ENCODE assay signal across 8 mouse cellular contexts in the genomic region with DNA sequence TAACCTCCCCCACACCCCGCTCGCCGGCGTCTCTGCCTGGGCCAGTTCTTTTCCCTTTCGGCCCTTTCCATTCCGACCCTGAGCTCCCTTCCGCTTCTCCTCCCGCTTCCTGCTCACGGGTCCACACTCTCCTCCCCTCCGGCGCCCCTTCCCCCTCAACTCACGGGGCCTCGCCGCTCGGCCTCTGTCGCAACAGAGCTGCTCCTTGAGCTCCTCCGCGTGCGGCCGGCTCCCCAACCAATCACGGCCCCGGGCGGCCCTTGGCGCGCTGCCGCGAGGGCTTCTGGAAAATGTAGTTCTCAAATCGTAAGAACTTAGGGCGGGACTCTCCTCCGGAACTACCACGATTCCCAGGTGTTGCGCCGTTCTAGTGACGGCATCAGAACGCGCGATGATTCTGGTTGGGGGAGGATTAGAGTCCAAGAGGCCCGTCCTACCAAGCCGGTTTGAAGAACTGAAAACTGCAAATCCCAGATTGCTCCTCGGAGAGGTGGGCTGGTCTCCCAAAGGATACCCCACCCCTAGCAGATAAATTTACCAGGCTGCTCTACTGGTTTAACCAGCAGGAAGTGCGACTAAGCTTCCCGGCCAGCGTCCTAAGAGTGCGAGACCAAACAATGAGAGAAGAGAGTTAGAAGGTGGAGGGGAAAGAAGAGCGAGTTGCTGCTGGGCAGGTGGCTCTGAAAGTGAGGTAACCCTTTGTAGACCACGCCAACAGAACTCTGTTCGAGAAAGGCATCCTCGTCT. TPM values are rescaled to one million over a fixed set of nuclear protein-coding genes. Genes with fewer than 3 reads are reported as not detected.
DNase-seq lines count a peak whose midpoint lies in the region; ATAC-seq and TF ChIP-seq lines count a peak whose summit lies in the region.

Abcf2 (minus strand) TSS at position 285 of the 747 bp plus-strand sequence.

- peak; percentile 97 for ATAC-seq in forebrain, embryonic 12.5 days (ENCODE audit: low FRiP score)
- ATAC-seq in heart, postnatal 0 days (ENCODE audit: insufficient read depth, low read depth): peak; percentile 92
- peak; percentile 94 for ATAC-seq in liver, embryonic 16.5 days (ENCODE audit: low read depth)
- peak; percentile 96 for ATAC-seq in neural tube, embryonic 13.5 days (ENCODE audit: low read depth)

- peak within 1 kb of the TSS; percentile 82 for H3K27ac ChIP-seq in forebrain, embryonic 12.5 days
- peak within 1 kb of the TSS; percentile 86 for H3K27ac ChIP-seq in heart, postnatal 0 days (ENCODE audit: low read depth)
- peak within 1 kb of the TSS; percentile 67 for H3K27ac ChIP-seq in liver, embryonic 16.5 days (ENCODE audit: low read length)
- peak within 1 kb of the TSS; percentile 74 for H3K27ac ChIP-seq in neural tube, embryonic 13.5 days (replicated peaks)
- peak within 1 kb of the TSS; percentile 84 for H3K27ac ChIP-seq in testis, adult 2 months (ENCODE audit: control insufficient read depth, insufficient read depth, low read depth, low read length)

- H3K9ac ChIP-seq in forebrain, embryonic 12.5 days: peak within 1 kb of the TSS; percentile 74
- H3K9ac ChIP-seq in heart, postnatal 0 days (replicated peaks; ENCODE audit: low read depth, low read length): peak within 1 kb of the TSS; percentile 66
- H3K9ac ChIP-seq in liver, embryonic 16.5 days (ENCODE audit: low read depth, low read length): peak within 1 kb of the TSS; percentile 86
- H3K9ac ChIP-seq in neural tube, embryonic 13.5 days: peak within 1 kb of the TSS; percentile 74

- peaks cover 37% of the 10 kb centered on the region for H3K4me1 ChIP-seq in E14TG2a.4 (replicated peaks; ENCODE audit: low read depth, low read length)
- peaks cover 17% of the 10 kb centered on the region for H3K4me1 ChIP-seq in forebrain, embryonic 12.5 days
- peaks cover 12% of the 10 kb centered on the region; the same call in 1 of the 2 replicates for H3K4me1 ChIP-seq in heart, postnatal 0 days (ENCODE audit: control insufficient read depth, insufficient read depth)
- peaks cover 14% of the 10 kb centered on the region; the same call in 1 of the 2 replicates for H3K4me1 ChIP-seq in liver, embryonic 16.5 days (ENCODE audit: control insufficient read depth, low read depth, low read length)
- H3K4me1 ChIP-seq in neural tube, embryonic 13.5 days (replicated peaks): peaks cover 24% of the 10 kb centered on the region
- peaks cover 8% of the 10 kb centered on the region for H3K4me1 ChIP-seq in testis, adult 2 months (ENCODE audit: control insufficient read depth, insufficient read depth, low read length)

- peak; percentile 100 for DNase-seq in c-Kit-positive CD71-positive TER-119-positive erythroid progenitor cells, embryonic 14.5 days (ENCODE audit: low spot score)
- peak; percentile 99 for DNase-seq in heart, postnatal 0 days (ENCODE audit: low spot score)
- DNase-seq in kidney, postnatal 4 days: peak; percentile 100

- peaks cover 40% of the 10 kb centered on the region for H3K36me3 ChIP-seq in E14TG2a.4 (ENCODE audit: insufficient read depth, low read length)
- H3K36me3 ChIP-seq in forebrain, embryonic 12.5 days (replicated peaks): peaks cover 31% of the 10 kb centered on the region
- peaks cover 28% of the 10 kb centered on the region for H3K36me3 ChIP-seq in heart, postnatal 0 days (replicated peaks; ENCODE audit: control insufficient read depth, insufficient read depth, low read length)
- peaks cover 10% of the 10 kb centered on the region for H3K36me3 ChIP-seq in liver, embryonic 16.5 days (ENCODE audit: control insufficient read depth, insufficient read depth)
- H3K36me3 ChIP-seq in neural tube, embryonic 13.5 days: peaks cover 29% of the 10 kb centered on the region
- no peaks in the 10 kb centered on the region; the same call in 1 of the 2 replicates for H3K36me3 ChIP-seq in testis, adult 2 months (ENCODE audit: control insufficient read depth, insufficient read depth, low read length)

- peak within 1 kb of the TSS; percentile 97 for H3K4me3 ChIP-seq in E14TG2a.4 (replicated peaks; ENCODE audit: low read length)
- peak within 1 kb of the TSS; percentile 79 for H3K4me3 ChIP-seq in forebrain, embryonic 12.5 days (replicated peaks)
- H3K4me3 ChIP-seq in heart, postnatal 0 days (ENCODE audit: low read depth, low read length): peak within 1 kb of the TSS; percentile 57
- H3K4me3 ChIP-seq in liver, embryonic 16.5 days (ENCODE audit: low read depth, low read length): peak within 1 kb of the TSS; percentile 88
- H3K4me3 ChIP-seq in neural tube, embryonic 13.5 days: peak within 1 kb of the TSS; percentile 52
- peak within 1 kb of the TSS; percentile 96 for H3K4me3 ChIP-seq in testis, adult 2 months (ENCODE audit: control insufficient read depth, low read depth, low read length)

- WGBS in forebrain, embryonic 12.5 days: under 1% methylated on average over 48 of the region's 48 CpGs
- under 1% methylated on average over 48 of the region's 48 CpGs for WGBS in heart, postnatal 0 days
- under 1% methylated on average over 48 of the region's 48 CpGs for WGBS in liver, embryonic 16.5 days (ENCODE audit: insufficient replicate concordance)
- under 1% methylated on average over 48 of the region's 48 CpGs for WGBS in neural tube, embryonic 13.5 days

- peak; percentile 68; the same call in 1 of the 2 replicates for TF ChIP-seq EP300 in heart, postnatal 0 days (IDR thresholded peaks at IDR 0.05; ENCODE audit: low read depth)

- H3K9me3 ChIP-seq in E14TG2a.4 (ENCODE audit: low read length): no peaks in the 10 kb centered on the region
- no peaks in the 10 kb centered on the region for H3K9me3 ChIP-seq in forebrain, embryonic 12.5 days
- no peaks in the 10 kb centered on the region for H3K9me3 ChIP-seq in heart, postnatal 0 days (replicated peaks; ENCODE audit: control insufficient read depth, low read length)
- no peaks in the 10 kb centered on the region for H3K9me3 ChIP-seq in liver, embryonic 16.5 days (replicated peaks; ENCODE audit: control insufficient read depth, low read length)
- no peaks in the 10 kb centered on the region for H3K9me3 ChIP-seq in neural tube, embryonic 13.5 days

- peak within 1 kb of the TSS; percentile 67 for H3K4me2 ChIP-seq in forebrain, embryonic 12.5 days
- peak within 1 kb of the TSS; percentile 72 for H3K4me2 ChIP-seq in heart, postnatal 0 days (ENCODE audit: low read depth, low read length)
- H3K4me2 ChIP-seq in liver, embryonic 16.5 days (ENCODE audit: low read depth, low read length): peak within 1 kb of the TSS; percentile 95
- peak within 1 kb of the TSS; percentile 82 for H3K4me2 ChIP-seq in neural tube, embryonic 13.5 days

- TF ChIP-seq POLR2A in testis, adult 2 months (IDR thresholded peaks at IDR 0.05; ENCODE audit: control insufficient read depth, low read depth, low read length): peak; percentile 80

- no peaks in the 10 kb centered on the region for H3K27me3 ChIP-seq in E14TG2a.4 (ENCODE audit: insufficient read depth, low read length)
- no peaks in the 10 kb centered on the region for H3K27me3 ChIP-seq in forebrain, embryonic 12.5 days
- no peaks in the 10 kb centered on the region for H3K27me3 ChIP-seq in heart, postnatal 0 days (ENCODE audit: control insufficient read depth, insufficient read depth, low read length)
- H3K27me3 ChIP-seq in liver, embryonic 16.5 days (ENCODE audit: control insufficient read depth, insufficient read depth, low read depth, low read length): no peaks in the 10 kb centered on the region
- no peaks in the 10 kb centered on the region for H3K27me3 ChIP-seq in neural tube, embryonic 13.5 days
- no peaks in the 10 kb centered on the region for H3K27me3 ChIP-seq in testis, adult 2 months (ENCODE audit: control insufficient read depth, insufficient read depth, low read length)

- no peak for TF ChIP-seq CTCF in E14TG2a.4 (conservative IDR thresholded peaks at IDR 0.05; ENCODE audit: low read length)
- TF ChIP-seq CTCF in heart, postnatal 0 days (IDR thresholded peaks at IDR 0.05; ENCODE audit: low read depth): no peak
- TF ChIP-seq CTCF in testis, adult 2 months (IDR thresholded peaks at IDR 0.05; ENCODE audit: control insufficient read depth, insufficient read depth, insufficient replicate concordance, low read depth, low read length): no peak

RNA-seq across cellular contexts. Expression of gene Abcf2, which starts in this region (rescaled TPM):
- 141 and 142 TPM in 2 replicates for polyA plus RNA-seq in forebrain, embryonic 12.5 days (2016; fragmentation: Nextera tagmentation; extraction: Ambion mirVana)
- 53.7 and 56.0 TPM in 2 replicates for total RNA-seq in heart, postnatal 0 days (2014; rRNA removed; ENCODE audit: low replicate concordance)
- 46.0 and 49.6 TPM in 2 replicates for polyA plus RNA-seq in heart, postnatal 0 days (2015; fragmentation: Nextera tagmentation; extraction: Ambion mirVana)
- 36.2 and 36.9 TPM in 2 replicates for polyA plus RNA-seq in liver, embryonic 16.5 days (2015; fragmentation: Nextera tagmentation; extraction: Ambion mirVana)
- 91.2 and 99.1 TPM in 2 replicates for polyA plus RNA-seq in neural tube, embryonic 13.5 days (2015; fragmentation: Nextera tagmentation; extraction: Ambion mirVana)
- polyA plus RNA-seq in testis, adult 2 months (2012; rRNA removed): 184 and 194 TPM in 2 replicates

Comparison
In these comparisons a context has a peak if more than half of its experiments do, and no peak if none do; other contexts are left out.
1. Peak in every context shown above with its lines: DNase-seq, ATAC-seq, H3K4me3 ChIP-seq and H3K27ac ChIP-seq.